Mouse (Mus musculus): ENCODE measurements around the gene Tnrc6a. TPM values are rescaled to one million over a fixed set of nuclear protein-coding genes. Genes with fewer than 3 reads are reported as not detected.
"Not testable (repeated sequence)": the region's sequence is repeated elsewhere in the genome, so short reads cannot be mapped to it uniquely, and the experiment has no call there.

Tnrc6a gene
- 58.6 and 68.3 TPM in 2 replicates for polyA plus RNA-seq (2015; fragmentation: Nextera tagmentation; extraction: Ambion mirVana)

GRCm38 (mm10) chr7:123123665-123124298 is at the start of gene Tnrc6a:
TSS of gene Tnrc6a (plus strand) at chr7:123123885.
- H3K27ac ChIP-seq, result peak within 1 kb of the TSS; percentile 98
- peaks cover 23% of the 10 kb centered on the region for H3K4me1 ChIP-seq
- peaks cover 8% of the 10 kb centered on the region; the same call in 1 of the 2 replicates for H3K36me3 ChIP-seq
- H3K4me2 ChIP-seq, result peak within 1 kb of the TSS; percentile 69
- H3K9me3 ChIP-seq, result no peaks in the 10 kb centered on the region
- peak within 1 kb of the TSS; percentile 88 for H3K4me3 ChIP-seq
- no peaks in the 10 kb centered on the region for H3K27me3 ChIP-seq
- under 1% methylated on average over 55 of the region's 55 CpGs for WGBS
- ATAC-seq (ENCODE audit: insufficient number of reproducible peaks, insufficient read depth, low FRiP score, low TSS enrichment, low read depth), result peak; percentile 92
- H3K9ac ChIP-seq, result peak within 1 kb of the TSS; percentile 96

- no peak overlapping the region for H3K4me3 ChIP-seq
- no peak overlapping the region for H3K4me2 ChIP-seq
- peaks cover 25% of the 10 kb centered on the region for H3K4me1 ChIP-seq
- H3K27me3 ChIP-seq, result no peaks in the 10 kb centered on the region
- no peak overlapping the region for H3K9ac ChIP-seq
- no peak for ATAC-seq (ENCODE audit: insufficient number of reproducible peaks, insufficient read depth, low FRiP score, low TSS enrichment, low read depth)
- H3K27ac ChIP-seq, result no peak overlapping the region
- no peaks in the 10 kb centered on the region for H3K9me3 ChIP-seq
- H3K36me3 ChIP-seq, result no peaks in the 10 kb centered on the region
- WGBS, result 62% methylated on average over 4 of the region's 4 CpGs
Measured at GRCm38 (mm10) chr7:123082236-123082635, 41.4 kb upstream of the Tnrc6a start.

GRCm38 (mm10) chr7:123083441-123084123 is 40.1 kb upstream of the Tnrc6a start:
- no peak for ATAC-seq (ENCODE audit: insufficient number of reproducible peaks, insufficient read depth, low FRiP score, low TSS enrichment, low read depth)
- H3K4me1 ChIP-seq, result peaks cover 25% of the 10 kb centered on the region
- H3K27me3 ChIP-seq, result no peaks in the 10 kb centered on the region
- H3K9me3 ChIP-seq, result no peaks in the 10 kb centered on the region
- peak overlapping the region; percentile 83 for H3K27ac ChIP-seq
- 14% methylated on average over 12 of the region's 12 CpGs for WGBS
- no peak overlapping the region; the same call in 1 of the 2 replicates for H3K9ac ChIP-seq
- H3K36me3 ChIP-seq, result no peaks in the 10 kb centered on the region
- H3K4me2 ChIP-seq, result peak overlapping the region; percentile 57
- no peak overlapping the region for H3K4me3 ChIP-seq

- Histone ChIP-seq H3K36me3 (no peaks in the 10 kb centered on the region), H3K4me2 (peak overlapping the region; percentile 57), H3K9me3 (no peaks in the 10 kb centered on the region), H3K27me3 (no peaks in the 10 kb centered on the region), H3K9ac (no peak overlapping the region; the same call in 1 of the 2 replicates), H3K4me1 (peaks cover 25% of the 10 kb centered on the region), H3K27ac (peak overlapping the region; percentile 83), H3K4me3 (peak overlapping the region; percentile 27)
- peak; percentile 82 for ATAC-seq (ENCODE audit: insufficient number of reproducible peaks, insufficient read depth, low FRiP score, low TSS enrichment, low read depth)
- 0% methylated on average over 7 of the region's 7 CpGs for WGBS
Measured at GRCm38 (mm10) chr7:123084180-123084691, 39.4 kb upstream of the Tnrc6a start.

GRCm38 (mm10) chr7:123084708-123085107 is 39.0 kb upstream of the Tnrc6a start:
- no peaks in the 10 kb centered on the region for H3K36me3 ChIP-seq
- WGBS, result 15% methylated on average over 13 of the region's 13 CpGs
- H3K9me3 ChIP-seq, result no peaks in the 10 kb centered on the region
- H3K4me1 ChIP-seq, result peaks cover 25% of the 10 kb centered on the region
- no peaks in the 10 kb centered on the region for H3K27me3 ChIP-seq
- H3K4me3 ChIP-seq, result peak overlapping the region; percentile 27
- ATAC-seq (ENCODE audit: insufficient number of reproducible peaks, insufficient read depth, low FRiP score, low TSS enrichment, low read depth), result no peak
- H3K4me2 ChIP-seq, result peak overlapping the region; percentile 57
- peak overlapping the region; percentile 83 for H3K27ac ChIP-seq
- no peak overlapping the region for H3K9ac ChIP-seq

- H3K27me3 ChIP-seq, result no peaks in the 10 kb centered on the region
- WGBS, result 89% methylated on average over 4 of the region's 4 CpGs
Measured at GRCm38 (mm10) chr7:123088920-123089319, 34.8 kb upstream of the Tnrc6a start.

GRCm38 (mm10) chr7:123096344-123097120 is 27.2 kb upstream of the Tnrc6a start:
- no peaks in the 10 kb centered on the region for H3K9me3 ChIP-seq
- H3K4me2 ChIP-seq, result no peak overlapping the region
- H3K27me3 ChIP-seq, result no peaks in the 10 kb centered on the region
- peaks cover 13% of the 10 kb centered on the region for H3K4me1 ChIP-seq
- no peak overlapping the region for H3K4me3 ChIP-seq
- H3K36me3 ChIP-seq, result no peaks in the 10 kb centered on the region
- 87% methylated on average over 12 of the region's 12 CpGs for WGBS
- H3K27ac ChIP-seq, result peak overlapping the region; percentile 97
- no peak for ATAC-seq (ENCODE audit: insufficient number of reproducible peaks, insufficient read depth, low FRiP score, low TSS enrichment, low read depth)
- H3K9ac ChIP-seq, result no peak overlapping the region

More at GRCm38 (mm10) chr7:123088920-123089319, 34.8 kb upstream of the Tnrc6a start:
- Histone ChIP-seq H3K4me1 (peaks cover 14% of the 10 kb centered on the region), H3K27ac (no peak overlapping the region), H3K4me3 (no peak overlapping the region), H3K36me3 (no peaks in the 10 kb centered on the region), H3K9ac (no peak overlapping the region), H3K9me3 (no peaks in the 10 kb centered on the region), H3K4me2 (no peak overlapping the region)
- no peak for ATAC-seq (ENCODE audit: insufficient number of reproducible peaks, insufficient read depth, low FRiP score, low TSS enrichment, low read depth)

- 18% methylated on average over 16 of the region's 16 CpGs for WGBS
- Histone ChIP-seq H3K9ac (peak overlapping the region; percentile 46; the same call in 1 of the 2 replicates), H3K4me1 (peaks cover 13% of the 10 kb centered on the region), H3K4me3 (no peak overlapping the region), H3K27ac (peak overlapping the region; percentile 97), H3K36me3 (no peaks in the 10 kb centered on the region), H3K4me2 (peak overlapping the region; percentile 33), H3K9me3 (no peaks in the 10 kb centered on the region), H3K27me3 (no peaks in the 10 kb centered on the region)
- ATAC-seq (ENCODE audit: insufficient number of reproducible peaks, insufficient read depth, low FRiP score, low TSS enrichment, low read depth), result peak; percentile 86
Measured at GRCm38 (mm10) chr7:123097891-123098750, 25.6 kb upstream of the Tnrc6a start.

GRCm38 (mm10) chr7:123101295-123101694 is 22.4 kb upstream of the Tnrc6a start:
- H3K36me3 ChIP-seq, result no peaks in the 10 kb centered on the region
- no peaks in the 10 kb centered on the region for H3K9me3 ChIP-seq
- H3K9ac ChIP-seq, result no peak overlapping the region
- H3K4me2 ChIP-seq, result no peak overlapping the region
- 93% methylated on average over 3 of the region's 3 CpGs for WGBS
- no peak overlapping the region for H3K27ac ChIP-seq
- no peak overlapping the region for H3K4me3 ChIP-seq
- H3K4me1 ChIP-seq, result peaks cover 13% of the 10 kb centered on the region
- H3K27me3 ChIP-seq, result no peaks in the 10 kb centered on the region
- ATAC-seq (ENCODE audit: insufficient number of reproducible peaks, insufficient read depth, low FRiP score, low TSS enrichment, low read depth), result no peak

GRCm38 (mm10) chr7:123105381-123105780 is 18.3 kb upstream of the Tnrc6a start:
- 45% methylated on average over 1 of the region's 1 CpGs for WGBS
- not testable (repeated sequence) for H3K4me3 ChIP-seq; ATAC-seq (ENCODE audit: insufficient number of reproducible peaks, insufficient read depth, low FRiP score, low TSS enrichment, low read depth); H3K4me2 ChIP-seq; H3K4me1 ChIP-seq; H3K9ac ChIP-seq; H3K9me3 ChIP-seq; H3K36me3 ChIP-seq; H3K27ac ChIP-seq; H3K27me3 ChIP-seq

- no peaks in the 10 kb centered on the region for H3K27me3 ChIP-seq
- no peak overlapping the region for H3K9ac ChIP-seq
- H3K4me2 ChIP-seq, result no peak overlapping the region
- WGBS, result 52% methylated on average over 1 of the region's 1 CpGs
- H3K36me3 ChIP-seq, result no peaks in the 10 kb centered on the region
- no peak overlapping the region for H3K27ac ChIP-seq
- no peaks in the 10 kb centered on the region for H3K9me3 ChIP-seq
- peaks cover 10% of the 10 kb centered on the region for H3K4me1 ChIP-seq
- no peak overlapping the region for H3K4me3 ChIP-seq
- ATAC-seq (ENCODE audit: insufficient number of reproducible peaks, insufficient read depth, low FRiP score, low TSS enrichment, low read depth), result no peak
Measured at GRCm38 (mm10) chr7:123105906-123106305, 17.8 kb upstream of the Tnrc6a start.

Data from embryonic facial prominence, embryonic 13.5 days (tissue).